8 mouse cellular contexts compared by ENCODE assay signal in genomic region chr4:133371621-133372277, GRCm38 (mm10). TPM values are rescaled to one million over a fixed set of nuclear protein-coding genes. Genes with fewer than 3 reads are reported as not detected.
DNase-seq lines count a peak whose midpoint lies in the region; ATAC-seq and TF ChIP-seq lines count a peak whose summit lies in the region.

No protein-coding gene starts in this region.

- no peaks in the 10 kb centered on the region for H3K9me3 ChIP-seq in heart, embryonic 11.5 days (replicated peaks; ENCODE audit: control insufficient read depth, low read length)
- no peaks in the 10 kb centered on the region for H3K9me3 ChIP-seq in midbrain, embryonic 12.5 days

- H3K36me3 ChIP-seq in heart, embryonic 11.5 days (ENCODE audit: control insufficient read depth, insufficient read depth, low read length), result no peaks in the 10 kb centered on the region
- no peaks in the 10 kb centered on the region; the same call in 1 of the 2 replicates for H3K36me3 ChIP-seq in midbrain, embryonic 12.5 days

- H3K27me3 ChIP-seq in heart, embryonic 11.5 days (ENCODE audit: control insufficient read depth, insufficient read depth, low read length), result no peaks in the 10 kb centered on the region
- no peaks in the 10 kb centered on the region for H3K27me3 ChIP-seq in midbrain, embryonic 12.5 days

- H3K4me1 ChIP-seq in heart, embryonic 11.5 days (ENCODE audit: control insufficient read depth, insufficient read depth, low read length), result peaks cover 56% of the 10 kb centered on the region
- peaks cover 11% of the 10 kb centered on the region for H3K4me1 ChIP-seq in cortical plate, adult 2 months (ENCODE audit: control insufficient read depth, insufficient read depth, low read length)
- peaks cover 48% of the 10 kb centered on the region for H3K4me1 ChIP-seq in midbrain, embryonic 12.5 days

- no peak for TF ChIP-seq CTCF in cortical plate, adult 2 months (IDR thresholded peaks at IDR 0.05; ENCODE audit: extremely low read depth, insufficient read depth, low read length)

- no peak for TF ChIP-seq POLR2A in cortical plate, adult 2 months (IDR thresholded peaks at IDR 0.05; ENCODE audit: extremely low read depth, insufficient read depth, low read length)

- no peak for ATAC-seq in heart, embryonic 11.5 days (replicated peaks; ENCODE audit: insufficient number of reproducible peaks, low FRiP score, low TSS enrichment)
- no peak for ATAC-seq in midbrain, embryonic 12.5 days (ENCODE audit: low FRiP score, low read depth)
- no peak for ATAC-seq in cerebellum, adult (ENCODE audit: insufficient number of reproducible peaks, low FRiP score, low TSS enrichment)

- H3K9ac ChIP-seq in heart, embryonic 11.5 days (ENCODE audit: low read depth, low read length), result peak overlapping the region; percentile 60
- peak overlapping the region; percentile 94; the same call in 1 of the 2 replicates for H3K9ac ChIP-seq in midbrain, embryonic 12.5 days (replicated peaks)

- H3K4me3 ChIP-seq in heart, embryonic 11.5 days (ENCODE audit: low read depth, low read length), result peak overlapping the region; percentile 95
- peak overlapping the region; percentile 87 for H3K4me3 ChIP-seq in cortical plate, adult 2 months (ENCODE audit: insufficient read depth, low read length)
- H3K4me3 ChIP-seq in midbrain, embryonic 12.5 days, result peak overlapping the region; percentile 88

- H3K4me2 ChIP-seq in heart, embryonic 11.5 days, result peak overlapping the region; percentile 89
- H3K4me2 ChIP-seq in midbrain, embryonic 12.5 days (replicated peaks), result peak overlapping the region; percentile 86

- WGBS in heart, embryonic 11.5 days (ENCODE audit: insufficient replicate concordance), result 54% methylated on average over 7 of the region's 7 CpGs
- 83% methylated on average over 7 of the region's 7 CpGs for WGBS in midbrain, embryonic 12.5 days

- peak overlapping the region; percentile 57; the same call in 1 of the 2 replicates for H3K27ac ChIP-seq in heart, embryonic 11.5 days (ENCODE audit: low read depth, low read length)
- H3K27ac ChIP-seq in cortical plate, adult 2 months (ENCODE audit: insufficient read depth, low read length), result no peak overlapping the region
- H3K27ac ChIP-seq in midbrain, embryonic 12.5 days (replicated peaks), result no peak overlapping the region

- no peak for DNase-seq in heart, postnatal 4 days
- peak; percentile 25 for DNase-seq in induced T-regulatory cell, adult 2 months (ENCODE audit: low read depth)
- no peak for DNase-seq in thymus, postnatal 25 days
- no peak for DNase-seq in cerebellum, adult 11-12 months

RNA-seq across cellular contexts. Expression of gene Slc9a1, which starts 2.2 kb away (rescaled TPM):
- polyA plus RNA-seq in heart, embryonic 11.5 days (2014; fragmentation: Nextera tagmentation; extraction: Ambion mirVana), result 4.8 and 7.0 TPM in 2 replicates
- 10 to 100 TPM; 21.1 to 24.4 TPM for total RNA-seq in heart, postnatal 4 days (2021)
- polyA plus RNA-seq in cortical plate, adult 2 months (2012; rRNA removed), result 35.2 and 36.1 TPM in 2 replicates
- 9.0 and 9.2 TPM in 2 replicates for polyA plus RNA-seq in midbrain, embryonic 12.5 days (2016; fragmentation: Nextera tagmentation; extraction: Ambion mirVana)

RNA-seq across cellular contexts. Expression of gene Wdtc1, which starts 18.5 kb away (rescaled TPM):
- 13.3 and 15.5 TPM in 2 replicates for polyA plus RNA-seq in heart, embryonic 11.5 days (2014; fragmentation: Nextera tagmentation; extraction: Ambion mirVana)
- 10 to 100 TPM; 46.9 to 47.9 TPM for total RNA-seq in heart, postnatal 4 days (2021)
- 46.6 and 49.1 TPM in 2 replicates for polyA plus RNA-seq in cortical plate, adult 2 months (2012; rRNA removed)
- 24.2 and 26.1 TPM in 2 replicates for polyA plus RNA-seq in midbrain, embryonic 12.5 days (2016; fragmentation: Nextera tagmentation; extraction: Ambion mirVana)
